Mouse (Mus musculus) layer of hippocampus, postnatal 10 days (tissue): Measurements from ENCODE around the gene Suclg1. TPM values are rescaled to one million over a fixed set of nuclear protein-coding genes. Genes with fewer than 3 reads are reported as not detected.

ENCODE experiments used
- DNase-seq, 2 experiments: peaks; one replicate each; pipeline ENCODE4 v3.0.0; 2021; ENCODE audit warnings: low spot score in 2 of 2
- total RNA-seq, 2 experiments: library from RNA; stranded (reverse); gene quantifications; 2 replicates each; pipeline ENCODE4 v1.2.3; 2021

Gene Suclg1
- total RNA-seq, 2 experiments from 2014 or later: 109 to 114 TPM

- DNase-seq: peak; percentile 66 to 72
Measured at GRCm38 (mm10) chr6:73314923-73315603, 66.9 kb downstream of the Suclg1 start.

- no peak for DNase-seq
Measured at GRCm38 (mm10) chr6:73322306-73322705, 74.1 kb downstream of the Suclg1 start.

Other genes starting within 250 kb of the Suclg1 start
- 1 to 10 TPM; 1.8 to 2.4 TPM for gene Dnah6, start 26.7 kb upstream of the Suclg1 start, total RNA-seq
- not detected for gene 4931417E11Rik, start 221.3 kb downstream of the Suclg1 start, total RNA-seq